Mouse (Mus musculus): Measurements from ENCODE around the gene Ptov1.

DNA sequence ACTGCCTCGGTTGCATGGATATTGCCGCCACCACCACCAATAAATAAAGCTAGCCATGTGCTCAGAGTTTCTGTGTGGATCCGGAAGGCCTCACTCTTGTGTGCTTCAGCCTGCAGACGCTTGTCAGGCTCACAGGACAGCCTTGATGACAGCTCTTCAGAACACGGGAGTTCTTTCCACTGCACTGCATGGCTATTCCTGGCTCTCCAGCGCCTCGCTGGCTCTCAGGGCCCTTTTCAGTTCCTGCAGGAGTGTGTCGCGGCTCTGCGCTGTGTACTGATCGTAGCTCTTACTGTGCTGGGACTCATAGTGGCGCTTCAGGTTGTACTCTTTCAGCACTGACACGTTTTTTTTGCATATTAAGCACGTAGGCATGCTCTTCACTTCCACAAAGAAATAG, 8.2 kb upstream of the Ptov1 start:
- TF ChIP-seq CTCF (IDR thresholded peaks at IDR 0.05; ENCODE audit: low read depth, low read length) (no peak), POLR2A (IDR thresholded peaks at IDR 0.05; ENCODE audit: extremely low read depth, insufficient read depth, low read length) (no peak)
